Mouse (Mus musculus) spleen, postnatal 14 days (tissue): ENCODE measurements at regions not wholly inside any gene's neighbourhood (a gene's known extent, or its start where the extent isn't known, plus 50 kb on each side); places are given as distances from the start of the nearest gene placed in this dataset.

Experiments
- DNase-seq, 2 experiments: peaks; one replicate each; pipeline ENCODE4 v3.0.0; 2021 to 2022; ENCODE audit warnings: low spot score in 2 of 2

- DNase-seq, result no peak
These were observed 470.5 kb upstream of the Kif2a start for GRCm38 (mm10) chr13:107492448-107492847.

GRCm38 (mm10) chr13:107491423-107491822 is 469.5 kb upstream of the Kif2a start:
- no peak for DNase-seq

GRCm38 (mm10) chr13:107485400-107486017 is 463.6 kb upstream of the Kif2a start:
- DNase-seq, result no peak

- DNase-seq, result no peak
These were observed 462.7 kb upstream of the Kif2a start for GRCm38 (mm10) chr13:107484630-107484998.

GRCm38 (mm10) chr13:107483967-107484629 is 462.2 kb upstream of the Kif2a start:
- no peak for DNase-seq

- no peak for DNase-seq
These were observed 453.2 kb upstream of the Kif2a start for GRCm38 (mm10) chr13:107475166-107475565.

- no peak for DNase-seq
These were observed 447.8 kb upstream of the Kif2a start for GRCm38 (mm10) chr13:107469491-107470276.

GRCm38 (mm10) chr13:107462791-107463190 is 440.9 kb upstream of the Kif2a start:
- no peak for DNase-seq

- no peak for DNase-seq
These were observed 439.4 kb upstream of the Kif2a start for GRCm38 (mm10) chr13:107461048-107461912.

- DNase-seq, result no peak
These were observed 436.8 kb upstream of the Kif2a start for GRCm38 (mm10) chr13:107458730-107459129.

GRCm38 (mm10) chr13:107457270-107457669 is 435.3 kb upstream of the Kif2a start:
- DNase-seq, result no peak

- DNase-seq, result no peak
These were observed 434.5 kb upstream of the Kif2a start for GRCm38 (mm10) chr13:107456394-107456793.

- DNase-seq, result no peak
These were observed 427.8 kb upstream of the Kif2a start for GRCm38 (mm10) chr13:107449598-107450179.

GRCm38 (mm10) chr13:107447813-107448212 is 425.9 kb upstream of the Kif2a start:
- DNase-seq, result no peak

- no peak for DNase-seq
These were observed 397.6 kb upstream of the Kif2a start for GRCm38 (mm10) chr13:107419363-107420155.

GRCm38 (mm10) chr13:107410267-107410666 is 388.3 kb upstream of the Kif2a start:
- no peak for DNase-seq

- no peak for DNase-seq
These were observed 385.7 kb upstream of the Kif2a start for GRCm38 (mm10) chr13:107407674-107408026.

GRCm38 (mm10) chr13:107406977-107407673 is 385.2 kb upstream of the Kif2a start:
- DNase-seq, result no peak

GRCm38 (mm10) chr13:107398621-107399363 is 376.9 kb upstream of the Kif2a start:
- DNase-seq, result no peak
